Mouse (Mus musculus) kidney, postnatal 14 days (tissue): Measurements from ENCODE around the gene Igsf8.

Experiments used
- DNase-seq: peaks from one replicate; pipeline ENCODE4 v3.0.0; 2022; ENCODE audit warnings: mixed read lengths

Gene Igsf8

DNA sequence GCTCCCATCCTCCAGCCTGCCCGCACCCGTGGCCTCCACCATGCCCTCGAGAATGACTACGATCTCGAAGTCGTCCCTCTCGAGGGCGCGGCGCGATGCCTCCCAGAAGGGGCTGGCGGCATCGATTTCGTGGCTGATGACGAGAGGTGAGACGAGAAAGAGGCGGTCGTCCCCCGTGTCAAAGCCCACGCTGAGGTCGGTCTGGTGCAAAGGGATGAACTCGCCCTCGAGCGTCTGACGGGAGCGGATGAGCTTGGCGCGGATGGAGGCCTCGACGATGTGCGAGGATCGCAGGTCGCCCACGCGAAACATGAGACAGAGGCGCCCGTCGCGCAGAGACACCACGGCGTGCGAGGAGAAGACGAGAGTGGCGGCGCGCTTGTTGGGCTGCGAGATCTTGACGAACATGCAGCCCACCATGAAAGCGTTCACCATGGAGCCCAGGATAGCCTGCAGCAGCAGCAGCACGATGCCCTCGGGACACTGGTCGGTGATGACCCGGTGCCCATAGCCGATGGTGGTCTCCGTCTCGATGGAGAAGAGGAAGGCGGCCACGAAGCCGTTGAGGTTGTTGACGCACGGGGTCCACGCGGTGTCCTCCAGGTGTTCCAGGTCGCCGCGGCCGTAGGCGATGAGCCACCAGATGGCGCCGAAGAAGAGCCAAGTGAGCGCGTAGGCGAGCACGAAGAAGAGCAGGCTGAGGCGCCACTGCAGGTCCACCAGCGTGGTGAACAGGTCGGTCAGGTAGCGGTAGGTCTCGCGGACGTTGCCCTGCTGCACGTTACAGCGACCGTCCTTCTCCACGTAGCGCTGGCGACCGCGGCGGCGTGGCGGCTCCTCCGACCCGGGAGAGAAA, 64.5 kb downstream of the Igsf8 start:
- DNase-seq, result peak; percentile 83

DNA sequence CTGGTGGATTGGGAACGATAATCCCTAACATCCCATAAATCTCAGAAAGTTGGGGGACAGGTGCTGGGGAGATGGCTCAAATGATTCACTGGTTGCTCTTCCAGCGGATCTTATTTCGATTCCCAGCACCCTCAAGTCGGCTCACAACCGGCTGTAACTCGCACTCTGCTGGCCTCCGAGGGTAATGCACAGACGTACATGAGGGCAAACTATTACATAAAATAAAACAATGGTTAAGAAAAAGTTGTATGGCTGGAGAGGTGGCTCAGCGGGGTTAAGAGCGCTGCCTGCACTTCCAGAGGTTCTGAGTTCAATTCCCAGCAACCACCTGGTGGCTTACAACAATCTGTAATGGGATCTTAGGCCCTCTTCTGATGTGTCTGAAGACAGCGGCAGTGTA, 65.2 kb downstream of the Igsf8 start:
- no peak for DNase-seq

DNA sequence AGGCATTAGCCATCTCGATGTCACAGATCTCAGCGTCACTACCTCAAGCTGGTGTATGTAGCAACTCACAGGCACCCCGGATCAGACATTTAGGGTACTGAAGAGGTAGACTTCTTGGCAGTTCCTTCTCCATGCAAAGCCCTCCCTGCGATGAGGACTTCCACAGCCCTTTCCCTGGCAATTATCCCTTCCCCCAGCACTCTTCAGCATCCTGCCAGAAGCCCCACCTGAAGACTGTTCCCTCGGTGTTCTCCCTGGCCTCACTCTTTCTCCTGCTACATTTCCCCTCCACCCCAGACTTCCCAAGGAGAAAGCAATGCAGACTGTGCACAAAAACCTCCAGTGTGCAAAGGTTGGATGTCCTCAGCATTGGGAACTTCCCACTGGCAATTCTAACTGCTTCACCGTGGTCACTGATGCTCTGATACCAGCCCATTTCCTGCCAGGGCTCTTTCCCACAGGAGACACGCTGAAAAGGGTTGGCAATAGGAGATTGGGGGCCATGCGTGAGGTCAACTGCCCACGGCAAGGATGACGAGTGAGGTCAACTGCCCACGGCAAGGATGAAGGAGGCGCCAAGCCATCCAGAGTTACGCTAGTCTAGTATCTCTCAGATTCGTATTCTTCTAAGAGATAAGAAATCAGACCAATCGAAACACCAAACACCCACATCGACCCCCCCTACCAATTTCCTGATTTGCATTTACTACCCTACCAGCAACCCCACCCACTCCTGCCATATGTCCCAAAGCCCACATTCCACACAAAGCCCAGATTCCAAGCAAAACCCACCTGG, 66.0 kb downstream of the Igsf8 start:
- DNase-seq, result no peak

DNA sequence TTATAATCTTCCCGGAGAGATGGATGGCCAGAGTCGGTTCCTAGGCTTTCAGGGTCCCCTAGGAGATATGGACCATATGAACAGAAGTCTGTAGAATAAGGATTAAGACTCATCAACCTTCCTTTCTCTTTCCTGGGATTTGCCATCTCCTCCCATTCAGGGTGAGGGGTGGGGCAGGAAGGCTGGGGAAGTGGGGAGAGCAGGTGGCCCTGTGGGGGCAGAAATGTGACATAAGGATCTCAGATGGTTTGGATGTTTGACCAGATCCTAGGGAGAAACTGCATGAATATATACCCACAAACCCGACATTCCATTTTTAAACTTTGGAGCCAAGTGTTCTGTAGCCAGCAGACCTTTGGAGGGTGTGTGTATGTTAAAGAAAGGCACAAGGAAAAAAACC, 66.6 kb downstream of the Igsf8 start:
- no peak for DNase-seq

DNA sequence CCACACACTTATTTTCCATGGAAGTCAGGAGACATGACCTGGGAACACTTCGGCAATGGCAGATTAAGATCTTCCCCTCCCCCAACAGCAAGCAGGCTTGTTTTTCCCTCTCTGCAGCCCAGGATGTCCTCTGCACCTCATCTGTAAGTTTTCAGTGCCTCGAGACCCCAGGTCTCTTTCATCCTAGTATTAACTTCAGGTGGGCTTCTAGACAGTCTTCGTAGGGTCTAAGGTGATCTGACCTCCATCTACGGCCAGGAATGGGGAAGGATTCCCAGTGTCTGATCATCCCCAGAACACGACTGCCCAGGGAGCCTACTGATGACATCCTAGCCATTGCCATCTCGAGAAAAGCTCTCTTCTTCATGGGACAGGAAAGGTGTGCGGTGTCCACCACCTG, 67.0 kb downstream of the Igsf8 start:
- DNase-seq, result no peak

DNA sequence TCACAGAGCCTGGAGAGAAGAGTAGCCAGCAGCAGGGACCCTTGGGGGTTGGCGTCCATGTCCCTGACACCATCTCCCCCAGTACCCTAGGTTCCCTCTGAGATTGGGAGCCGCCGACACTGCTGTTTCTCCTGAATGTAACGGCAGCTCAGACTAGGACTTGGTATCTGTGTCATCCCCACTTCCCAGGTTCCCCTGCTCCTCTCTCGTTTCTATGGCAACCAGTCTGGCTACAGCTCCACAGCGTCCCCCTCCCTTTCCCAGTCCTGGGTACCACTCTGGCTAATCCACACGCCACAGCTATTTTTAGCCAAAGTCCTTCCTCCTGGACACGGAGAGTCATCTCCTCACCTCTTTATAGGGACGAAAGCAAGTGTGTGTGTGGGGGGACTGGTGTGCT, 67.7 kb downstream of the Igsf8 start, which contains the start of gene Kcnj9:
Gene Kcnj9, minus strand, starts transcription at position 188 of the 400 bp plus-strand sequence.
- no peak for DNase-seq

DNA sequence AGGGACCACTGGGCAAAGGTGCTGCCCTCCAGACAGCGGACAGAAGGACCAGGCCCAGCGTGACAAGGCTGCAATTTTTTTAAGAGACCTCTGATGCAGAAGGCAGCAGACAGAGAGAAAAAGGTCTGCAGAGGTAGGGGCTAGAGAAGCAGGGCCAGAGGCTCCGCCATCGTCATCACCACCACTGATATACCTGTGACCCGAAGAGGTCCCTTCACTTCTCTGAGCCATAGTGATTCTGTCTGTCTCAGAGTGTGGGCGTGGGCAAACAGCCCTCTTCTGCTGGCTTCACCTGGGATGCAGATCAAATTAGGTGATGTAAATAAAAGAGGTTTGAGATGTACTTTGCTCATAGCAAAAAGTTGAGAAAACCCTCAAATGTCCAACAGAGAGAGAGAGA, 68.2 kb downstream of the Igsf8 start:
- no peak for DNase-seq

DNA sequence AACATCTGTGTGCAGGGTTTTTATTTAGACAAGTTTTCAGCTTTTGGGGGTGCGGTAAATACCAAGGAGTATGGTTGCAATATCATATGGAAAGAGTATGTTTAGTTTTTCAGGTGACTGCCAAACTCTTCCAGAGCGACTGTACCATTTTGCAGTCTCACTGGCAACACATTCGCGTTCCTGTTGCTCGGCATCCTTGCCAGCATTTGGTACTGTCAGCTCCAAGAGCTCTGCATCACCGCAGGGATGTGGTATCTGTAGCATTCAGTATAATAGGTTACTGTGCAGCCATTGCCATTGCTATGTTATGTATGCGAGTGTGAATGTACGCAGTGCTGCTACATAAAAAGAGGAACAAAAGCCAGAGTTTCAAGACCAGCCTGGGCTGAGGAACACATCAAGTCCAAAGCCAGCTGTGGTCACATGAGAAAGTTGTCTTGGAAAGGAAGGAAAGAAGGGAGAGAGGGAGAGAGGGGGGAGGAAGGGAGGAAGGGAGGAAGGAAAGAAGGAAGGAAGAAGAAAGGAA, 70.0 kb downstream of the Igsf8 start:
- DNase-seq, result no peak

DNA sequence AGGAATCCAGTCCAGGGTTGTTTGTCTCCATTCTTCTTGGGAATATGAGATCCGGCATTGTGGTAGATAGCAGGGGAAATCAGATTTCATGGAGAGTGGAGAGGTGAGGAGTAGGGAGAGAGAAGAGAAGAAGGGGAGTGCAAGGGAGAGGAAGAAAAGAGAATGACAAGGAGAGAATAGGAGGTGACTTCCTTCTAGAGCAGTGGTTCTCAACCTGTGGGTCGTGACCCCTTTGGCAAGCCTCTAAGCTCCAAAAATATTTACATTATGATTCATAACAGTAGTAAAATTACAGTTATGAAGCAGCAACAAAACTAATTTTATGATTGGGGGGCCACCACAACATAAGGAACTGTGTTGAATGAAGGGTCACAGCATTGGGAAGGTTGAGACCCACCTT, 71.5 kb downstream of the Igsf8 start:
- no peak for DNase-seq

DNA sequence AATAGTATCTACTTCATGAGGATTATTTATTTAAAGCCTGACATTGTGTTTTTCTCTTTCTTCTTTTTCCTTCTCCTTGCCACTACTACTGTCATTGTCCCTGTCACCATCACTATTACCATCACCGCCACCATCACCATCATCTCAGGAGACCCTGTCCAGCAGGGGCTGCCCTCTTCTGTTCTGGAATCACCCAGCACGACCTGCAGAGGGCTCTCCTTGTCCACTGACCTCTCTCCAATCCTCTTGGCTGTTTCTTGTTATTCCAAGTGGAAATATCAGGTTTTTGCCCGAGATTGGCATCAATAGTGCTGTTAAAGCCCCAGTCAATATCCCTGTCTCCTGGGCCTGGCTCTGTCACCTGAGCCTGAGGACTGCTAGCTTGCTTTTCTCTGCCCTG, 72.1 kb downstream of the Igsf8 start:
- DNase-seq, result no peak

DNA sequence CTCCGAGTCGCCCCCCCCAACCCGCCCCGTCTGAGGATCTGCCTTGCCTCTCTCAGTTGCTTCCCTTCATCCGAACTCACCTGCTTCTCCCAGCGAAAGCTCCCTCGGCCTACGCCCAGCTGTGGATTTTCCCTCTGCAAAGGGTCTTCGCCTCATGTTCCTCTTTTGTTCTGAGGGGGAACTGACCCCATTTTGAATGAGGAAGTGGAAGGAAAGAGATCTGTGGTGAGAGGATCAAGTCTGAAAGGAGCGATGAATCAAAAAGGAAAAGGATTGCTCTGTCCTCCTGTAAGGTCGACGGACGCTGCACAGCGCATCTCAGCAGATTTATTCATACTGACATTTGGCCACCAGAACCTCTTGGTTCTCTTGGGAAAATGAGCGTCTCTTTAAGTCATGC, 74.4 kb downstream of the Igsf8 start:
- no peak for DNase-seq

DNA sequence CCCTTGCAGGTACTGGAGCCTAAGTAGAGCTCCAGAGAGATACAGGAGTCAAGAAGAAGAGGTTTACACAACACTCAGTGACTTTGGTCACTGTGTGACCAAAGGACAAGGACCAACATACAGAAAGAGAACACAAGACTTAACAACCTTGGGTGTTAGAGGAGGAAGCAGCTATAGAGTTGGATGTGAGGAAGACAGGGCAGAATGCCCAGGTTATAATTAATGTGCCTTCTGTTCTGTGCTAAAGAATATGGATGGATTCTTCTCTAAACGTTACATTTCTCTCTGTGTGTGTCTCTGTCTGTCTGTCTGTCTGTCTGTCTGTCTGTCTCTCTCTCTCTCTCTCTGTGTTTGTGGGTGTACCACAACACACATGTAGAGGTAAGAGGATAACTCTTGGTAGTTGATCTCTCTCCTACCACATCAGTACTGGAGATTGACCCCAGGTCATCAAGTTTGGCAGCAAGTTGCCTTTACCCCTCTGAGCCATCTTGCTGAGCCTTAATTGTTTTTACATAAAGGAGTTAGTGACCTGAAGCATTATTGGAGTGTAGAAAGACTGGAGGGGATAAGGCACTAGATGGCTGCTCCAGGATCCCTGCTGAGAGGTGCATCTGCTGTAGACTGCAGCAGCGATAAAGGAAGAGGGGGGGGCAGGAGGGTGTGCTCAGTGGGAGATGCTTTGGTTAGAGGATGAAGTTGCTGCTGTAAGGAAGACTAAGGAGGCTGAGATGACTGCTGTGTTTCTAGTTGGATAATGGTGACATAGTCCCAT, 76.2 kb downstream of the Igsf8 start:
- DNase-seq, result no peak

DNA sequence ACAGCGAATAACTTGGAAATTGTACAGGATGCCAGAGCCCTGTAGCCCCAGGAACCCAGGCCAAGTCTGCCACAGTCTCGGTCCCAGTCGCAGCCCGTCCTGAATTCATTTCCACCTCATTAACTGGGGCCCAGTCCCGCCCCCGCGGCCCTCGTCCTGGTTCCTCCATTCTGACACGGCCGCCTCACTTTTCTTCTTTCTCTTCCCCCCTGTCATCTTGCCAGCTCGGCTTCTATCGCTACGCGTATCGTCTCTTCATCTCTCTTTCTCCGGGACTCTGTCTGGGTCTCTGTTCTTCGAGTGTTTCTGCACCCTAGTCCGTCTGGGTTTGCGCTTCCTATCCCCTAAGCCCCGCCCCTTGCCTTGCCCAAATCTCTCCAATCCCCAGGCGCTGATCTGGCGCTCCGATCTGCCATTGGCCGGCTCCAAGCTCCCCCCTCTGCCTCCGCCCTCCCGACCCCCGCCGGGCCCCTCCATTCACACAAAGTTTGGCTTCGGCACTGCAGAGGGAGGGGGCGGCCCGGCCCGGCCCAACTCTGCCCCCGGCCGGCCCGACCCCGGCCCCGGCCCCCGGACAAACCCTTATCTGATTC, 79.4 kb downstream of the Igsf8 start, which contains the start of gene Kcnj10:
Gene Kcnj10, plus strand, starts transcription at position 482 of the 593 bp plus-strand sequence.
- peak; percentile 88 for DNase-seq

DNA sequence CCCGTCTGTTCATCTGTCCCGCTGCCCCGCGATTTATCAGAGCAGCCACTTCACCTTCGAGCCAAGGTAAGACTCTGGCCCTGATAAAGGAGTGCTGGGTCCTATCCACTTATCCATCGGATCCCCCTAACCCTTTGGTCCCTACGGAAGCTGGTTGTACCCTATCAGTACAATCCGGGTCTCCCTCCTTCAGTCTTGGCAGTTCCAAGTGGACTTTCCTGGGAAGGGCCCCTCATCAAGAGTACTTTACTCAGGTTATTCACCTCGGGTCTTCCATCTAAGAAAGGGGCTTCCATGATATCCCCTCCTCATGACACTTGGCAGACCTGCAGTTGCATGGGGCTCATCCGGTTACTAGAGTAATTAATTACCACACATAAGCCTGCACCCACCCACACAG, 79.9 kb downstream of the Igsf8 start:
- DNase-seq, result no peak

DNA sequence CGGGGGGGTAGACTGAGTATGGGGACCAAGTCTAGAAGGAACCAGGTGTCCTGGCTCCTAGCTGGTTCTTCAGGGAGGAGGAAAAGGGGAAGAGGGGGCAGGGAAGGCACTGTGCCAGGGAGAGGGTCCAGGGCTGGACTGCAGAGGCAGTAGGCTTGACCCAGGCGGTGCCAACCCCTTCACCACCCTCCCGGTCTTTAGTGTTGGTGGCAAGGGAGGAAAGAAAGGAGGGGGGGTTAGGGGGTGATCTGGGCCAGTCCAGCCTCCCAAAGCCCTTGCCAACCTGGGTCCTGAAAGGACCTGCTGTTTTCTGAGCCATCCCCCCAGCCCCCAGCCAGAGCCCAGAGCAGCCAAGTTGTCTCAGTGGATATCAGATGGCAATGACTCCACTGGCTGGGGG, 81.3 kb downstream of the Igsf8 start:
- DNase-seq, result peak; percentile 24

DNA sequence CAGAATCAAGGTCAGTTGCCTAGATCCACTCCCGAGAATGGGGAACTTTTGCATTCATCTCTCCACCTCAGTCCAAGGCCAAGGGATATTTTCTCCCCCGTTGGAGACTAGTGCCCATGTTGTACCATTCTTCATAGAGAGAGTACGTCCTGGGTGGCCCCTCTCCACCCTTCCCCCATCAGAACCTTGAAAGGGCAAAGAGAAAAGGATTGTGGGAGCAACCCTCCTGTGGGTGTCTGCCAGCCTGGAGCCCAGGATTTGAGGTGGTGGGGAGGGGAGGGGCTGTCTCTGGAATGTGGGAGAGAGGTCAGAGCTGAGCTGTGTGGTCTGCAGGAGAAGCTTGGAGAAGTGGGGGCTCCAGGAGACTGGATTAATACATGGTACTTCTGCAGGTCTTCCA, 82.5 kb downstream of the Igsf8 start:
- DNase-seq, result peak; percentile 30

DNA sequence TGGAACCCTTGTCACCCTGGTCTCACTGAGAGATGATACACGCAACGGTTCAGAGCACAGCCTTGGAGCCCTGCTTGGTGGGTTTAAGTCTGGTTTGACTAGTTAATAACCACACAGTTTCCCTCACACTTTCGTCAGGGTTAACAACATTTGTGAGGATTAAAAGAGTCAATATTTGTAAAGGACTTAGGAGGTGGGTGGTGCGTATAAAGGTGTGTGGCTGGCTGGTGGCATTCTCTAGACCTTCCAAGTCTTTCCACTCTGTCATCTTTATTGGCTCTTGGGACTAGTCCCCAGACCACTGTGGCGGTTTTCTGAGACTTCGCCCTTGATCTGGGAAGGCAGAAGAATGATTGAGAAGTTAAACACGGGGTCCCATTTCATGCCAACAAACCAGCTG, 83.4 kb downstream of the Igsf8 start:
- DNase-seq, result no peak

DNA sequence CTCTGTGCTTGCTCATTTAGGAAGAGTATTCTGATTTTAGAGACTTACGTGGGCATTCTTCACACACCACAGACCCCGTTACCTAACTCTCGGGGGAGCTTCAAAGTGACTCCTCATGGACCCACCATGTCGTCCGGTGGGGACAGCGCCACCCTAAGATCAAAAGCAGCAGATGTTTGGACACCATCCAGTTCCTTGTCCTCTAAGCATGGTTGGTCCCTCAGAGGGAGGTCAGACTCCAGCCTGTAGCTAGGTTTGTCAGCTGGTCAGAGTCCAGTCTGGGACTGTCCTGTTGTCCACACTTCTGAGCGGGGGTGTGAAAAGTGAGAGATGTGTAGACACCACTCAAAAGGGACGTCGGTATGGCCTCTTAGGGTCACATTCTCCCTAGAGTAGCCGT, 85.3 kb downstream of the Igsf8 start:
- DNase-seq, result peak; percentile 27

DNA sequence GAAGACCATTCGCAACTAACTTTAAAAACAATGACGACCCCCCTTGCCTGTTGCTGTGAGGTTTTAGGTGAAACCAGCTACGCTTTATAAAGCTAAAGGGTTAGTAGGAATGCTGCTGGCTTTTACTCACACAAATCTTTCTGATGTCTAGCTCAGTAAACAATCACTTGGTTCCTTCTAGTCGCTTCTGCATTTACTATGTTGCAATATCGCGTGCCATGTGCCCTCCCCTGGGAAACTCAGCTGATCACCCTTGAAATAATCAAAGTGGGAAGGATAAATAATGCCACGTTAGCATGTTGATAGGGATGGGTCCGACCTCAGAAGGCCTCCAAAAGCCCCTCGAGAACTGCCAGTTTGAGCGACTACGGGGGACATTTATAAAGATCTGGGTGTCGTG, 85.9 kb downstream of the Igsf8 start:
- DNase-seq, result no peak

DNA sequence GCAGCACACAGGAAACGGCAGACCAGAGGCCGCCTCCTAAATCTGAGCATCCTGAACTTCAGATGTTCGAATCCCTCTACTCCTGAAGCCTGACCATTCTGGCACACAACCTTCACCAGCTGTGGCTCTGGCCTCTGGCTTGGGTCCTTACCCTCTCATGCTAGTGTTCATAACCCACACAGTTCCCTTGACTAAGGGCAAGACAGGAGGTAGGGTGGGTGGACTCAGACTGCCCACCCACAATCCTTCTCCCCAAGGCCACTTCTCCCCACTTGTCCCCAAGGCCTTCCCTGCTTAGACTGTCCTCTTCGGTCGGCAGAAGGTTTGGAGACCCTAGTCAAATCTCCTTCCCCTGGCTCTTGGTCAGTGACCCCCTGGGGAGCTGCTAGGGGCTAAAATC, 88.1 kb downstream of the Igsf8 start:
- no peak for DNase-seq

DNA sequence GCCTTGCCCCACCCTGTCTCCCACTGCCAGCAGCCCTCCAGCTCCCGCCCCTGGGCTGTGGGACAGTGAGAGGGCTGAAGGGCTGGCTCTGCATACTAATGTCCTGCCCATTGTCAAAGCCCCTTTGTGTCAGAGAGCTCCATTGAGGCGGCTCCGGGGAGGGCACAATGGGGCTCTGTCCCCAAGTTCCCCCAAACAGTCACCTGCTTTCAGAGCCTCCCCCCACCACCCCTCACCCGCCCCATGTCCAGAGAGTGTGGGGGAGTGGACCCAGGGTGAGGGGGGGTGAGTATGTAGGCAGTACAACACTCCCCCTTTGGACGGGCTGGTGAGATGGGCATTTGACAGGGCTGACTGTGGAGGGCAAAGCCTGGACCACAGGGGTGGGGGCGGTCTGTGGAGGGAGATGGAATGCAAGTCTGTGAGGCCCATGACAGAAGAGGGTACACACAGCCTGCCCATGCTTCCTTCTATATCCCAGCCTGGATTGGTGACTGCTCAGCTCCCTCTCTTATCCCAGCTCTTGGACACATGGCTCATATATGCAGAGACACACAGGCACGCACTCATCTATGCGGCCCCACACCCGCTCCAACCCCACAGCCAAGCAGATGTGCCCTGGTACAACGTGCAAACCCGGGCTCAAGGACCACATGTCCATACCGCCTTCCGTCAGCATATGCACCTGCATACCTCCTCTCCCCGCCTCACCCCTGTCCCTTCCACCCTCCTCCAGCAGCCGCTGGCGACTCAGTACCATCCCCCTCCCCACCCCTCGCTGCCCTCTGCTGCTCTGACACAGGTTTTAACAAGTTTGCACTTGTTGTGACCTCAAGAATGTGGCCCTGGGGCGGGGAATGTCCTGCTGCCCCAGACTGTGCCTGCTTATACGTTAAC, 88.7 kb downstream of the Igsf8 start:
- peak; percentile 90 for DNase-seq

DNA sequence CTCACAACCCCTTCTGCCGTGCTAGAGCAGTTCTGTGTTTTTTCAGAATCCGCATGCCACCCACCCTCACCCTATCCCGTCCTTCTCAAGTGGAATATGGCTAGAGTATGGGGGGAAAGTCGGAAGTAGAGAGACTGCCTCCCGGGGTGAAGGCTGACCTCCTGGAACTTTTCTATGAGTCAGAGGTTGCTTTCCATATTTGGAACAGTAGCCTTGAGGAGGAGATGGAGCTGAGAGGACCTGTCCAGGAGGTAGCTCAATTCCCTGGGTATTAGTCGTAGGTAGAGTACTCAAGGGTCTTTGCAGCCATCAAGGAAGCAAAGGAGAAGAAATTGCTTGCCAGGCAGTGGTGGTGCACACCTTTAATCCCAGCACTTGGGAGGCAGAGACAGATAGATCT, 90.6 kb downstream of the Igsf8 start:
- DNase-seq, result no peak
